Mouse (Mus musculus): ENCODE results near the gene Retnlg. TPM values are rescaled to one million over a fixed set of nuclear protein-coding genes. Genes with fewer than 3 reads are reported as not detected.

The Retnlg gene
- polyA plus RNA-seq, 1 experiment, result not detected

GRCm38 (mm10) chr16:48868663-48869062 is 3.8 kb upstream of the Retnlg start:
- no peak overlapping the region for H3K4me3 ChIP-seq (ENCODE audit: insufficient read depth, low read depth, low read length)
- no peak for TF ChIP-seq CTCF (IDR thresholded peaks at IDR 0.05; ENCODE audit: insufficient read depth, low read depth, low read length)
- TF ChIP-seq POLR2A (IDR thresholded peaks at IDR 0.05; ENCODE audit: insufficient read depth, low read depth, low read length), result no peak
- 86% methylated on average over 1 of the region's 1 CpGs for WGBS
- H3K4me1 ChIP-seq (ENCODE audit: control insufficient read depth, insufficient read depth, low read length), result no peaks in the 10 kb centered on the region
- H3K27ac ChIP-seq (ENCODE audit: insufficient read depth, low read depth, low read length), result no peak overlapping the region

- WGBS, result 82% methylated on average over 3 of the region's 3 CpGs
- TF ChIP-seq CTCF (IDR thresholded peaks at IDR 0.05; ENCODE audit: insufficient read depth, low read depth, low read length) (no peak), POLR2A (IDR thresholded peaks at IDR 0.05; ENCODE audit: insufficient read depth, low read depth, low read length) (no peak)
- no peak overlapping the region for H3K27ac ChIP-seq (ENCODE audit: insufficient read depth, low read depth, low read length)
- H3K4me1 ChIP-seq (ENCODE audit: control insufficient read depth, insufficient read depth, low read length), result no peaks in the 10 kb centered on the region
- H3K4me3 ChIP-seq (ENCODE audit: insufficient read depth, low read depth, low read length), result no peak overlapping the region
Measured at GRCm38 (mm10) chr16:48869671-48870070, 2.8 kb upstream of the Retnlg start.

- 86% methylated on average over 1 of the region's 1 CpGs for WGBS
- no peak for TF ChIP-seq CTCF (IDR thresholded peaks at IDR 0.05; ENCODE audit: insufficient read depth, low read depth, low read length)
- no peak for TF ChIP-seq POLR2A (IDR thresholded peaks at IDR 0.05; ENCODE audit: insufficient read depth, low read depth, low read length)
- Histone ChIP-seq H3K4me3 (ENCODE audit: insufficient read depth, low read depth, low read length) (no peak overlapping the region), H3K27ac (ENCODE audit: insufficient read depth, low read depth, low read length) (no peak overlapping the region), H3K4me1 (ENCODE audit: control insufficient read depth, insufficient read depth, low read length) (no peaks in the 10 kb centered on the region)
Measured at GRCm38 (mm10) chr16:48871754-48872153, 667 bp upstream of the Retnlg start.

GRCm38 (mm10) chr16:48890733-48891132 is 18.3 kb downstream of the Retnlg start:
- Histone ChIP-seq H3K4me1 (ENCODE audit: control insufficient read depth, insufficient read depth, low read length) (no peaks in the 10 kb centered on the region), H3K27ac (ENCODE audit: insufficient read depth, low read depth, low read length) (no peak overlapping the region), H3K4me3 (ENCODE audit: insufficient read depth, low read depth, low read length) (no peak overlapping the region)
- TF ChIP-seq CTCF (IDR thresholded peaks at IDR 0.05; ENCODE audit: insufficient read depth, low read depth, low read length), result no peak
- no peak for TF ChIP-seq POLR2A (IDR thresholded peaks at IDR 0.05; ENCODE audit: insufficient read depth, low read depth, low read length)
- WGBS, result 45% methylated on average over 2 of the region's 2 CpGs

GRCm38 (mm10) chr16:48899868-48900267 is 27.4 kb downstream of the Retnlg start:
- whole genome bisulfite sequencing, result 68% methylated on average over 1 of the region's 1 CpGs
- TF ChIP-seq POLR2A (IDR thresholded peaks at IDR 0.05; ENCODE audit: insufficient read depth, low read depth, low read length) (no peak), CTCF (IDR thresholded peaks at IDR 0.05; ENCODE audit: insufficient read depth, low read depth, low read length) (no peak)

GRCm38 (mm10) chr16:48911184-48911583 is 38.8 kb downstream of the Retnlg start:
- Histone ChIP-seq H3K4me3 (ENCODE audit: insufficient read depth, low read depth, low read length) (no peak overlapping the region), H3K4me1 (ENCODE audit: control insufficient read depth, insufficient read depth, low read length) (no peaks in the 10 kb centered on the region), H3K27ac (ENCODE audit: insufficient read depth, low read depth, low read length) (no peak overlapping the region)
- WGBS, result 91% methylated on average over 1 of the region's 1 CpGs
- no peak for TF ChIP-seq POLR2A (IDR thresholded peaks at IDR 0.05; ENCODE audit: insufficient read depth, low read depth, low read length)
- TF ChIP-seq CTCF (IDR thresholded peaks at IDR 0.05; ENCODE audit: insufficient read depth, low read depth, low read length), result no peak

More at GRCm38 (mm10) chr16:48899868-48900267, 27.4 kb downstream of the Retnlg start:
- no peak overlapping the region for H3K27ac ChIP-seq (ENCODE audit: insufficient read depth, low read depth, low read length)
- H3K4me3 ChIP-seq (ENCODE audit: insufficient read depth, low read depth, low read length), result no peak overlapping the region
- no peaks in the 10 kb centered on the region for H3K4me1 ChIP-seq (ENCODE audit: control insufficient read depth, insufficient read depth, low read length)

- WGBS, result 84% methylated on average over 3 of the region's 3 CpGs
- TF ChIP-seq CTCF (IDR thresholded peaks at IDR 0.05; ENCODE audit: insufficient read depth, low read depth, low read length) (no peak), POLR2A (IDR thresholded peaks at IDR 0.05; ENCODE audit: insufficient read depth, low read depth, low read length) (no peak)
- no peak overlapping the region for H3K27ac ChIP-seq (ENCODE audit: insufficient read depth, low read depth, low read length)
- no peak overlapping the region for H3K4me3 ChIP-seq (ENCODE audit: insufficient read depth, low read depth, low read length)
- no peaks in the 10 kb centered on the region for H3K4me1 ChIP-seq (ENCODE audit: control insufficient read depth, insufficient read depth, low read length)
Measured at GRCm38 (mm10) chr16:48913206-48913605, 40.8 kb downstream of the Retnlg start.

GRCm38 (mm10) chr16:48923724-48924123 is 51.3 kb downstream of the Retnlg start:
- WGBS, result 98% methylated on average over 1 of the region's 1 CpGs
- no peak overlapping the region for H3K27ac ChIP-seq (ENCODE audit: insufficient read depth, low read depth, low read length)
- TF ChIP-seq POLR2A (IDR thresholded peaks at IDR 0.05; ENCODE audit: insufficient read depth, low read depth, low read length), result no peak
- TF ChIP-seq CTCF (IDR thresholded peaks at IDR 0.05; ENCODE audit: insufficient read depth, low read depth, low read length), result no peak

More at GRCm38 (mm10) chr16:48923724-48924123, 51.3 kb downstream of the Retnlg start:
- H3K4me3 ChIP-seq (ENCODE audit: insufficient read depth, low read depth, low read length), result no peak overlapping the region
- H3K4me1 ChIP-seq (ENCODE audit: control insufficient read depth, insufficient read depth, low read length), result no peaks in the 10 kb centered on the region

Other genes with a start within 250 kb of the Retnlg start
- not detected in 2 replicates for gene Trat1, start 100.6 kb upstream of the Retnlg start, polyA plus RNA-seq (2012; ENCODE audit: insufficient read depth, insufficient read length, low replicate concordance, missing spikeins)
- not detected in 2 replicates for gene Retnlb, start 55.8 kb upstream of the Retnlg start, polyA plus RNA-seq (2012; ENCODE audit: insufficient read depth, insufficient read length, low replicate concordance, missing spikeins)
- not detected in 2 replicates for gene Retnla, start 30.1 kb upstream of the Retnlg start, polyA plus RNA-seq (2012; ENCODE audit: insufficient read depth, insufficient read length, low replicate concordance, missing spikeins)
- gene Dzip3, start 121.5 kb downstream of the Retnlg start, polyA plus RNA-seq (2012; ENCODE audit: insufficient read depth, insufficient read length, low replicate concordance, missing spikeins), result not detected in 2 replicates
- gene Cip2a, start 121.6 kb downstream of the Retnlg start, polyA plus RNA-seq (2012; ENCODE audit: insufficient read depth, insufficient read length, low replicate concordance, missing spikeins), result not detected in 2 replicates
- gene Myh15, start 184.9 kb downstream of the Retnlg start, polyA plus RNA-seq (2012; ENCODE audit: insufficient read depth, insufficient read length, low replicate concordance, missing spikeins), result not detected in 2 replicates